Mouse (Mus musculus): Measurements from ENCODE around the gene Gdpd4. TPM values are rescaled to one million over a fixed set of nuclear protein-coding genes. Genes with fewer than 3 reads are reported as not detected.

The Gdpd4 gene
- total RNA-seq (2023) = not detected

GRCm38 (mm10) chr7:97919742-97920141, at the start of gene Gdpd4:
Gdpd4 (plus strand) TSS chr7:97919955.

Other genes starting within 250 kb of the Gdpd4 start
- gene Clns1a, start 223.3 kb upstream of the Gdpd4 start, total RNA-seq (2023) = 10 to 100 TPM; 56.7 to 57.8 TPM
- 1 to 10 TPM in 1 of 2 experiments, under 1 TPM in 1; 0.17 to 1.3 TPM for gene Aqp11, start 181.7 kb upstream of the Gdpd4 start, total RNA-seq (2023)
- gene Pak1, start 131.4 kb upstream of the Gdpd4 start, total RNA-seq (2023) = 1 to 10 TPM; 1.8 to 2.3 TPM
- 10 to 100 TPM; 15.6 to 21.7 TPM for gene Myo7a, start 199.6 kb downstream of the Gdpd4 start, total RNA-seq (2023)
- under 1 TPM; 0.73 to 0.86 TPM for gene Omp, start 225.5 kb downstream of the Gdpd4 start, total RNA-seq (2023)

All from B cell, adult 67 days (primary cell).